In genomic region chr16:9753045-9753444, GRCm38 (mm10) we compare ENCODE assay signal across 14 mouse cellular contexts.
DNase-seq lines count a peak whose midpoint lies in the region; ATAC-seq and TF ChIP-seq lines count a peak whose summit lies in the region.
"Had no signal": no experiment of that assay in that cellular context is flagged by ENCODE, and none has a peak within 500 bp of the region (broad histone marks: within the 10 kb centered on the region; RNA-seq: fewer than 3 reads in every experiment).

No protein-coding gene starts in this region.

- peak; percentile 86 for ATAC-seq in forebrain, embryonic 14.5 days
- ATAC-seq in forebrain, embryonic 11.5 days (replicated peaks; ENCODE audit: low FRiP score): no peak
- no peak for ATAC-seq in monocyte, adult 5-6 weeks (replicated peaks; ENCODE audit: insufficient number of reproducible peaks, low FRiP score, low TSS enrichment, poor library complexity, severe bottlenecking)

- no peak overlapping the region for H3K27ac ChIP-seq in forebrain, embryonic 14.5 days (ENCODE audit: low read depth, low read length)
- H3K27ac ChIP-seq in forebrain, embryonic 11.5 days (ENCODE audit: low read depth, low read length): no peak overlapping the region
- H3K27ac ChIP-seq in kidney, adult 2 months (ENCODE audit: insufficient read depth, low read depth, low read length): no peak overlapping the region
- H3K27ac ChIP-seq: embryonic facial prominence, embryonic 13.5 days; gastrocnemius, adult 2 months; heart, embryonic 15.5 days had no signal

- WGBS in forebrain, embryonic 14.5 days: 54% methylated on average over 9 of the region's 9 CpGs
- 95% methylated on average over 9 of the region's 9 CpGs for WGBS in forebrain, embryonic 11.5 days
- WGBS in kidney, adult 2 months: 90% methylated on average over 9 of the region's 9 CpGs

- 0 out of 2 replicates have a peak, but pooled peaks cover 2% of the 10 kb centered on the region for H3K4me1 ChIP-seq in forebrain, embryonic 14.5 days (ENCODE audit: control insufficient read depth, insufficient read depth, low read length)
- no peaks in the 10 kb centered on the region for H3K4me1 ChIP-seq in forebrain, embryonic 11.5 days (replicated peaks; ENCODE audit: control insufficient read depth, insufficient read depth, low read length)
- H3K4me1 ChIP-seq in kidney, adult 2 months (ENCODE audit: control insufficient read depth, insufficient read depth, low read length): no peaks in the 10 kb centered on the region
- H3K4me1 ChIP-seq: embryonic facial prominence, embryonic 13.5 days; heart, embryonic 15.5 days had no signal

- no peaks in the 10 kb centered on the region for H3K36me3 ChIP-seq in forebrain, embryonic 14.5 days (ENCODE audit: control insufficient read depth, insufficient read depth, low read length)
- no peaks in the 10 kb centered on the region for H3K36me3 ChIP-seq in forebrain, embryonic 11.5 days (ENCODE audit: control insufficient read depth, insufficient read depth, low read length)
- H3K36me3 ChIP-seq in kidney, adult 2 months (ENCODE audit: control insufficient read depth, insufficient read depth, low read length): no peaks in the 10 kb centered on the region
- H3K36me3 ChIP-seq: embryonic facial prominence, embryonic 13.5 days; heart, embryonic 15.5 days had no signal

- DNase-seq in forebrain, embryonic 14.5 days (ENCODE audit: low spot score): peak; percentile 84
- DNase-seq in forebrain, embryonic 11.5 days (ENCODE audit: low spot score): no peak
- peak; percentile 13 for DNase-seq in adrenal gland, postnatal 25 days
- DNase-seq in cerebellum, adult 9-11 months: peak; percentile 89
- DNase-seq in layer of hippocampus, postnatal 10 days (ENCODE audit: low spot score in 2 of 2): peak; percentile 73 to 78
- no peak for DNase-seq in yolk sac, embryonic 10.5 days (ENCODE audit: low spot score)
- no peak for DNase-seq in kidney, adult 2 months
- DNase-seq: B cell, adult 2 months; gastrocnemius, adult 2 months; kidney, adult 8-10 months; lung, postnatal 36 days had no signal

- no peak overlapping the region for H3K9ac ChIP-seq in forebrain, embryonic 14.5 days (ENCODE audit: low read length)
- H3K9ac ChIP-seq in forebrain, embryonic 11.5 days (ENCODE audit: low read length): no peak overlapping the region
- H3K9ac ChIP-seq: embryonic facial prominence, embryonic 13.5 days; heart, embryonic 15.5 days had no signal

- TF ChIP-seq CTCF in kidney, adult 2 months (conservative IDR thresholded peaks at IDR 0.05; ENCODE audit: insufficient read depth, insufficient read length, low read depth, low read length): no peak

- H3K4me2 ChIP-seq in forebrain, embryonic 14.5 days (ENCODE audit: low read length): no peak overlapping the region
- no peak overlapping the region for H3K4me2 ChIP-seq in forebrain, embryonic 11.5 days (ENCODE audit: low read depth, low read length, severe bottlenecking)
- H3K4me2 ChIP-seq: embryonic facial prominence, embryonic 13.5 days; heart, embryonic 15.5 days had no signal

- H3K4me3 ChIP-seq in forebrain, embryonic 14.5 days (ENCODE audit: low read depth, low read length): no peak overlapping the region
- no peak overlapping the region for H3K4me3 ChIP-seq in forebrain, embryonic 11.5 days (ENCODE audit: low read depth, low read length)
- H3K4me3 ChIP-seq in kidney, adult 2 months (ENCODE audit: insufficient read depth, low read depth, low read length): no peak overlapping the region
- H3K4me3 ChIP-seq: embryonic facial prominence, embryonic 13.5 days; gastrocnemius, adult 2 months; heart, embryonic 15.5 days had no signal

- H3K27me3 ChIP-seq in forebrain, embryonic 14.5 days (replicated peaks; ENCODE audit: control insufficient read depth, insufficient read depth, low read length): no peaks in the 10 kb centered on the region
- H3K27me3 ChIP-seq in forebrain, embryonic 11.5 days (ENCODE audit: control insufficient read depth, insufficient read depth, low read length): no peaks in the 10 kb centered on the region
- no peaks in the 10 kb centered on the region for H3K27me3 ChIP-seq in kidney, adult 2 months (replicated peaks; ENCODE audit: control insufficient read depth, insufficient read depth, low read length)
- H3K27me3 ChIP-seq: embryonic facial prominence, embryonic 13.5 days; heart, embryonic 15.5 days had no signal

- no peak for TF ChIP-seq POLR2A in kidney, adult 2 months (IDR thresholded peaks at IDR 0.05; ENCODE audit: low read depth, low read length)

- H3K9me3 ChIP-seq in forebrain, embryonic 14.5 days (replicated peaks; ENCODE audit: control insufficient read depth, low read length): no peaks in the 10 kb centered on the region
- no peaks in the 10 kb centered on the region for H3K9me3 ChIP-seq in forebrain, embryonic 11.5 days (ENCODE audit: control insufficient read depth, low read length)
- H3K9me3 ChIP-seq: embryonic facial prominence, embryonic 13.5 days; heart, embryonic 15.5 days had no signal

Comparison
In these comparisons a context has a peak if more than half of its experiments do, and no peak if none do; other contexts are left out.
1. DNase-seq: peak in forebrain, embryonic 14.5 days (single experiment), adrenal gland, postnatal 25 days (single experiment), cerebellum, adult 9-11 months (single experiment) and layer of hippocampus, postnatal 10 days (2 of 2); none in forebrain, embryonic 11.5 days (single experiment), yolk sac, embryonic 10.5 days (single experiment) and kidney, adult 2 months (single experiment).